In genomic region chr11:55046600-55046999, GRCm38 (mm10) we compare ENCODE assay signal across 10 mouse cellular contexts. TPM values are rescaled to one million over a fixed set of nuclear protein-coding genes. Genes with fewer than 3 reads are reported as not detected.
DNase-seq lines count a peak whose midpoint lies in the region; ATAC-seq and TF ChIP-seq lines count a peak whose summit lies in the region.
"Had no signal": no experiment of that assay in that cellular context is flagged by ENCODE, and none has a peak within 500 bp of the region (broad histone marks: within the 10 kb centered on the region; RNA-seq: fewer than 3 reads in every experiment).

No protein-coding gene starts in this region.

- TF ChIP-seq POLR2A in cerebellum, adult 2 months (IDR thresholded peaks at IDR 0.05; ENCODE audit: borderline replicate concordance, insufficient read depth, low read length) = no peak
- no peak for TF ChIP-seq POLR2A in testis, adult 2 months (IDR thresholded peaks at IDR 0.05; ENCODE audit: control insufficient read depth, low read depth, low read length)

- H3K36me3 ChIP-seq in testis, adult 2 months (ENCODE audit: control insufficient read depth, insufficient read depth, low read length) = no peaks in the 10 kb centered on the region
- no peaks in the 10 kb centered on the region for H3K36me3 ChIP-seq in midbrain, embryonic 13.5 days
- H3K36me3 ChIP-seq: embryonic facial prominence, embryonic 12.5 days; neural tube, embryonic 12.5 days had no signal

- no peaks in the 10 kb centered on the region for H3K27me3 ChIP-seq in cerebellum, adult 2 months (ENCODE audit: control insufficient read depth, insufficient read depth, low read length)
- H3K27me3 ChIP-seq in testis, adult 2 months (ENCODE audit: control insufficient read depth, insufficient read depth, low read length) = no peaks in the 10 kb centered on the region
- H3K27me3 ChIP-seq in midbrain, embryonic 13.5 days = no peaks in the 10 kb centered on the region
- H3K27me3 ChIP-seq: embryonic facial prominence, embryonic 12.5 days; neural tube, embryonic 12.5 days had no signal

- H3K9me3 ChIP-seq in midbrain, embryonic 13.5 days = no peaks in the 10 kb centered on the region
- H3K9me3 ChIP-seq: embryonic facial prominence, embryonic 12.5 days had no signal

- DNase-seq in cerebellum, adult 2 months = peak in 1 of 2 experiments; percentile 24
- DNase-seq in cerebellum, postnatal 14 days = no peak
- DNase-seq in testis, postnatal 14 days (ENCODE audit: low spot score) = no peak
- DNase-seq in heart, postnatal 4 days = peak; percentile 77

- peak; percentile 29; the same call in 1 of the 2 replicates for TF ChIP-seq CTCF in cerebellum, adult 2 months (IDR thresholded peaks at IDR 0.05; ENCODE audit: borderline replicate concordance, insufficient read depth, low read depth, low read length)
- TF ChIP-seq CTCF in testis, adult 2 months (IDR thresholded peaks at IDR 0.05; ENCODE audit: control insufficient read depth, insufficient read depth, insufficient replicate concordance, low read depth, low read length) = peak; percentile 41; the same call in 1 of the 2 replicates

- H3K4me1 ChIP-seq in cerebellum, adult 2 months (ENCODE audit: control insufficient read depth, insufficient read depth, low read length) = no peaks in the 10 kb centered on the region
- no peaks in the 10 kb centered on the region for H3K4me1 ChIP-seq in testis, adult 2 months (ENCODE audit: control insufficient read depth, insufficient read depth, low read length)
- no peaks in the 10 kb centered on the region for H3K4me1 ChIP-seq in midbrain, embryonic 13.5 days (replicated peaks)
- H3K4me1 ChIP-seq: embryonic facial prominence, embryonic 12.5 days; neural tube, embryonic 12.5 days had no signal

- no peak overlapping the region for H3K27ac ChIP-seq in cerebellum, adult 2 months (ENCODE audit: insufficient read depth, low read length)
- H3K27ac ChIP-seq in testis, adult 2 months (ENCODE audit: control insufficient read depth, insufficient read depth, low read depth, low read length) = no peak overlapping the region
- no peak overlapping the region for H3K27ac ChIP-seq in midbrain, embryonic 13.5 days
- H3K27ac ChIP-seq: embryonic facial prominence, embryonic 12.5 days; neural tube, embryonic 12.5 days had no signal

- 61% methylated on average over 5 of the region's 5 CpGs for WGBS in cerebellum, adult 2 months
- 64% methylated on average over 5 of the region's 5 CpGs for WGBS in midbrain, embryonic 13.5 days

- no peak overlapping the region for H3K9ac ChIP-seq in midbrain, embryonic 13.5 days (replicated peaks)
- H3K9ac ChIP-seq: embryonic facial prominence, embryonic 12.5 days; neural tube, embryonic 12.5 days had no signal

- peak; percentile 57; the same call in 1 of the 2 replicates for ATAC-seq in neutrophil, adult 5-6 weeks (ENCODE audit: extremely low read depth, insufficient number of reproducible peaks, low FRiP score, poor library complexity, severe bottlenecking)
- ATAC-seq in inflammation-experienced regulatory T-cells, adult 6 months = no peak
- ATAC-seq in midbrain, embryonic 13.5 days = no peak

- H3K4me3 ChIP-seq in cerebellum, adult 2 months (replicated peaks; ENCODE audit: insufficient read depth, low read depth, low read length) = no peak overlapping the region
- H3K4me3 ChIP-seq in testis, adult 2 months (ENCODE audit: control insufficient read depth, low read depth, low read length) = no peak overlapping the region
- H3K4me3 ChIP-seq in midbrain, embryonic 13.5 days (replicated peaks) = no peak overlapping the region
- H3K4me3 ChIP-seq: embryonic facial prominence, embryonic 12.5 days; neural tube, embryonic 12.5 days had no signal

- H3K4me2 ChIP-seq in midbrain, embryonic 13.5 days (replicated peaks) = no peak overlapping the region
- H3K4me2 ChIP-seq: embryonic facial prominence, embryonic 12.5 days; neural tube, embryonic 12.5 days had no signal

RNA-seq across cellular contexts. Expression of gene Anxa6, which starts 13.4 kb away (rescaled TPM):
- polyA plus RNA-seq in cerebellum, adult 2 months (2012; rRNA removed) = 131 and 141 TPM in 2 replicates
- polyA plus RNA-seq in testis, adult 2 months (2012; rRNA removed) = 4.9 and 7.5 TPM in 2 replicates
- total RNA-seq in heart, postnatal 4 days (2021) = 100 to 1,000 TPM; 355 to 365 TPM
- total RNA-seq in neutrophil, adult 5-6 weeks (2017) = 177 and 181 TPM in 2 replicates
- polyA plus RNA-seq in inflammation-experienced regulatory T-cells, adult 6 months (2017; shearing (Covaris generic)) = 100 to 1,000 TPM; 347 to 625 (median 370) TPM
- 30.7 and 36.5 TPM in 2 replicates for polyA plus RNA-seq in midbrain, embryonic 13.5 days (2015; fragmentation: Nextera tagmentation; extraction: Ambion mirVana)

RNA-seq across cellular contexts. Expression of gene Ccdc69, which starts 31.3 kb away (rescaled TPM):
- 5.4 and 6.1 TPM in 2 replicates for polyA plus RNA-seq in cerebellum, adult 2 months (2012; rRNA removed)
- 2.1 and 2.2 TPM in 2 replicates for polyA plus RNA-seq in testis, adult 2 months (2012; rRNA removed)
- 10 to 100 TPM in 1 of 2 experiments, 1 to 10 TPM in 1; 9.2 to 12.2 TPM for total RNA-seq in heart, postnatal 4 days (2021)
- total RNA-seq in neutrophil, adult 5-6 weeks (2017) = 30.4 and 33.2 TPM in 2 replicates
- polyA plus RNA-seq in inflammation-experienced regulatory T-cells, adult 6 months (2017; shearing (Covaris generic)) = 10 to 100 TPM; 75.5 to 92.6 (median 81.1) TPM
- 0.19 TPM in 1 of 2 replicates, not detected in the other for polyA plus RNA-seq in midbrain, embryonic 13.5 days (2015; fragmentation: Nextera tagmentation; extraction: Ambion mirVana)

RNA-seq across cellular contexts. Expression of gene Gm2a, which starts 51.3 kb away (rescaled TPM):
- polyA plus RNA-seq in cerebellum, adult 2 months (2012; rRNA removed) = 47.0 and 53.0 TPM in 2 replicates
- 115 and 137 TPM in 2 replicates for polyA plus RNA-seq in testis, adult 2 months (2012; rRNA removed)
- 10 to 100 TPM; 12.4 to 13.1 TPM for total RNA-seq in heart, postnatal 4 days (2021)
- total RNA-seq in neutrophil, adult 5-6 weeks (2017) = 154 and 160 TPM in 2 replicates
- polyA plus RNA-seq in inflammation-experienced regulatory T-cells, adult 6 months (2017; shearing (Covaris generic)) = 100 to 1,000 TPM; 118 to 154 (median 154) TPM
- polyA plus RNA-seq in midbrain, embryonic 13.5 days (2015; fragmentation: Nextera tagmentation; extraction: Ambion mirVana) = 13.2 and 14.5 TPM in 2 replicates

Comparison
In these comparisons a context has a peak if more than half of its experiments do, and no peak if none do; other contexts are left out.
1. RNA of gene Ccdc69, which starts 31.3 kb away (polyA plus RNA-seq): 75.5 to 92.6 TPM in inflammation-experienced regulatory T-cells, adult 6 months; 5.4 to 6.1 TPM in cerebellum, adult 2 months, 2.1 to 2.2 TPM in testis, adult 2 months and 0.19 TPM in midbrain, embryonic 13.5 days; every median in the first group is over 10 times any median in the second.